Mouse (Mus musculus) G1E (cell line): ENCODE data around the gene Epn2.

Source experiments
- CTCF ChIP-seq: IDR thresholded peaks from 2 replicates; pipeline ENCODE4 v1.5.1; 2012; ENCODE audit warnings: low read depth, low read length, inconsistent platforms, mixed read lengths
- GATA1 ChIP-seq: IDR thresholded peaks from 2 replicates; pipeline ENCODE4 v1.6.1; 2012; ENCODE audit warnings: borderline replicate concordance, low read length, inconsistent platforms, mixed read lengths

- TF ChIP-seq CTCF (peak; percentile 34; the same call in 1 of the 2 replicates), GATA1 (no peak)
Observed at GRCm38 (mm10) chr11:61514953-61515352, 64.5 kb downstream of the Epn2 start.
